Mouse (Mus musculus) neural tube, embryonic 11.5 days (tissue): ENCODE results near the gene Gm20388. TPM values are rescaled to one million over a fixed set of nuclear protein-coding genes. Genes with fewer than 3 reads are reported as not detected.

Experiments
- ATAC-seq: fragments of 200-750 bp; cut with Nextera tagmentation; 2 replicates; pipeline ENCODE4 v1.8.0; 2017; ENCODE audit warnings: moderate number of reproducible peaks, mild to moderate bottlenecking, moderate TSS enrichment, moderate library complexity; ENCODE audit not compliant: insufficient read depth, low FRiP score, low TSS enrichment
- DNase-seq: peaks from one replicate; pipeline ENCODE4 v3.0.0-alpha.2; 2015; ENCODE audit warnings: low spot score
- H3K27ac ChIP-seq: fragments of 300-500 bp; sonication (generic); 2 replicates; pipeline ENCODE4 v1.5.1; 2014; ENCODE audit warnings: low read depth, mild to moderate bottlenecking, low read length
- H3K27me3 ChIP-seq: fragments of 300-500 bp; sonication (generic); 2 replicates; pipeline ENCODE4 v1.6.1; 2014; ENCODE audit warnings: mild to moderate bottlenecking, low read length, mixed read lengths; ENCODE audit not compliant: control insufficient read depth, insufficient read depth
- H3K36me3 ChIP-seq: fragments of 300-500 bp; sonication (generic); 2 replicates; pipeline ENCODE4 v1.6.1; 2014; ENCODE audit warnings: mild to moderate bottlenecking, low read length, moderate library complexity, mixed read lengths; ENCODE audit not compliant: control insufficient read depth, insufficient read depth
- H3K4me1 ChIP-seq: fragments of 300-500 bp; sonication (generic); 2 replicates; pipeline ENCODE4 v1.6.1; 2014; ENCODE audit warnings: low read length, mixed read lengths; ENCODE audit not compliant: control insufficient read depth, insufficient read depth
- H3K4me2 ChIP-seq: fragments of 300-500 bp; sonication (generic); 2 replicates; pipeline ENCODE4 v1.6.1; 2014; ENCODE audit warnings: low read depth, mild to moderate bottlenecking, moderate library complexity
- H3K4me3 ChIP-seq: fragments of 300-500 bp; sonication (generic); 2 replicates; pipeline ENCODE4 v1.5.1; 2014; ENCODE audit warnings: low read depth, low read length
- H3K9ac ChIP-seq: fragments of 300-500 bp; sonication (generic); 2 replicates; pipeline ENCODE4 v1.6.1; 2014; ENCODE audit warnings: mild to moderate bottlenecking, low read length
- H3K9me3 ChIP-seq: fragments of 300-500 bp; sonication (generic); 2 replicates; pipeline ENCODE4 v1.6.1; 2016; ENCODE audit warnings: low read length; ENCODE audit not compliant: control insufficient read depth
- WGBS: fragments of 180-500 bp; shearing (Covaris S2); extraction: QIAGEN DNeasy Blood & Tissue Kit; methylation state at CpG from one replicate; pipeline ENCODE4 v1.1.7; 2014; 5-methylcytosine and 5-hydroxymethylcytosine counted together
- polyA plus RNA-seq: library from polyadenylated mRNA; unstranded; fragments of >200 nt; fragmentation: Nextera tagmentation; extraction: Ambion mirVana; gene quantifications from 2 replicates; pipeline ENCODE4 v1.2.1, GENCODE M21; 2014

Gm20388 gene
- polyA plus RNA-seq, 1 experiment from 2014 or later: not detected

GRCm38 (mm10) chr8:121730170-121730569 lies 1819.5 kb downstream of the Gm20388 start:
- Histone ChIP-seq H3K27me3 (peaks cover 49% of the 10 kb centered on the region), H3K4me2 (peak overlapping the region; percentile 87), H3K9ac (peak overlapping the region; percentile 58), H3K4me3 (peak overlapping the region; percentile 58), H3K36me3 (no peaks in the 10 kb centered on the region), H3K4me1 (0 out of 2 replicates have a peak, but pooled peaks cover 3% of the 10 kb centered on the region), H3K27ac (0 out of 2 replicates have a peak overlapping the region, but pooled peaks have one; percentile 53), H3K9me3 (no peaks in the 10 kb centered on the region)
- DNase-seq: peak; percentile 65
- no peak for ATAC-seq
- 0% methylated on average over 26 of the region's 60 CpGs for WGBS

GRCm38 (mm10) chr8:121730646-121731045 lies 1820.0 kb downstream of the Gm20388 start:
- 0 out of 2 replicates have a peak, but pooled peaks cover 3% of the 10 kb centered on the region for H3K4me1 ChIP-seq
- H3K4me2 ChIP-seq: peak overlapping the region; percentile 87
- peak overlapping the region; percentile 58 for H3K9ac ChIP-seq
- no peaks in the 10 kb centered on the region for H3K9me3 ChIP-seq
- no peaks in the 10 kb centered on the region for H3K36me3 ChIP-seq
- under 1% methylated on average over 37 of the region's 37 CpGs for WGBS
- DNase-seq (peak; percentile 43), ATAC-seq (no peak)
- H3K27me3 ChIP-seq: peaks cover 49% of the 10 kb centered on the region
- H3K4me3 ChIP-seq: peak overlapping the region; percentile 58
- no peak overlapping the region for H3K27ac ChIP-seq

GRCm38 (mm10) chr8:121731060-121731459 lies 1820.4 kb downstream of the Gm20388 start:
- Histone ChIP-seq H3K27ac (no peak overlapping the region), H3K36me3 (no peaks in the 10 kb centered on the region), H3K9me3 (no peaks in the 10 kb centered on the region), H3K4me2 (peak overlapping the region; percentile 87), H3K9ac (peak overlapping the region; percentile 58), H3K27me3 (peaks cover 49% of the 10 kb centered on the region), H3K4me3 (peak overlapping the region; percentile 58), H3K4me1 (0 out of 2 replicates have a peak, but pooled peaks cover 3% of the 10 kb centered on the region)
- no peak for ATAC-seq
- no peak for DNase-seq
- WGBS: 2% methylated on average over 11 of the region's 11 CpGs

- no peaks in the 10 kb centered on the region for H3K36me3 ChIP-seq
- 0 out of 2 replicates have a peak, but pooled peaks cover 3% of the 10 kb centered on the region for H3K4me1 ChIP-seq
- peaks cover 49% of the 10 kb centered on the region for H3K27me3 ChIP-seq
- ATAC-seq: no peak
- peak; percentile 43 for DNase-seq
- WGBS: 5% methylated on average over 26 of the region's 26 CpGs
- H3K27ac ChIP-seq: no peak overlapping the region
- no peaks in the 10 kb centered on the region for H3K9me3 ChIP-seq
- peak overlapping the region; percentile 87 for H3K4me2 ChIP-seq
- peak overlapping the region; percentile 58 for H3K4me3 ChIP-seq
- H3K9ac ChIP-seq: peak overlapping the region; percentile 58; the same call in 1 of the 2 replicates
Measured at GRCm38 (mm10) chr8:121731471-121732333, 1821.1 kb downstream of the Gm20388 start.

- Histone ChIP-seq H3K4me2 (peak overlapping the region; percentile 87), H3K27me3 (peaks cover 49% of the 10 kb centered on the region), H3K9me3 (no peaks in the 10 kb centered on the region), H3K4me1 (0 out of 2 replicates have a peak, but pooled peaks cover 3% of the 10 kb centered on the region), H3K9ac (no peak overlapping the region), H3K36me3 (no peaks in the 10 kb centered on the region), H3K27ac (no peak overlapping the region), H3K4me3 (peak overlapping the region; percentile 58)
- no peak for DNase-seq
- 51% methylated on average over 4 of the region's 4 CpGs for WGBS
- no peak for ATAC-seq
Measured at GRCm38 (mm10) chr8:121732334-121732665, 1821.7 kb downstream of the Gm20388 start.

- peaks cover 32% of the 10 kb centered on the region for H3K27me3 ChIP-seq
Measured at GRCm38 (mm10) chr8:121734262-121734661, 1823.6 kb downstream of the Gm20388 start.

GRCm38 (mm10) chr8:121736236-121736635 lies 1825.6 kb downstream of the Gm20388 start:
- no peak overlapping the region for H3K4me3 ChIP-seq
- DNase-seq: peak; percentile 55
- no peak overlapping the region for H3K4me2 ChIP-seq
- no peaks in the 10 kb centered on the region for H3K36me3 ChIP-seq
- H3K9ac ChIP-seq: no peak overlapping the region
- 0 out of 2 replicates have a peak, but pooled peaks cover under 1% of the 10 kb centered on the region for H3K4me1 ChIP-seq
- ATAC-seq: no peak
- peaks cover 17% of the 10 kb centered on the region for H3K27me3 ChIP-seq
- H3K27ac ChIP-seq: no peak overlapping the region
- H3K9me3 ChIP-seq: no peaks in the 10 kb centered on the region
- WGBS: 14% methylated on average over 7 of the region's 7 CpGs

More at GRCm38 (mm10) chr8:121734262-121734661, 1823.6 kb downstream of the Gm20388 start:
- no peak for DNase-seq
- no peak overlapping the region for H3K4me2 ChIP-seq
- WGBS: 89% methylated on average over 16 of the region's 16 CpGs
- no peak overlapping the region for H3K27ac ChIP-seq
- H3K9me3 ChIP-seq: no peaks in the 10 kb centered on the region
- no peak for ATAC-seq
- no peaks in the 10 kb centered on the region for H3K36me3 ChIP-seq
- 0 out of 2 replicates have a peak, but pooled peaks cover 3% of the 10 kb centered on the region for H3K4me1 ChIP-seq
- no peak overlapping the region for H3K9ac ChIP-seq
- H3K4me3 ChIP-seq: no peak overlapping the region

- Histone ChIP-seq H3K4me1 (no peaks in the 10 kb centered on the region), H3K9ac (no peak overlapping the region), H3K36me3 (no peaks in the 10 kb centered on the region), H3K27ac (no peak overlapping the region), H3K9me3 (no peaks in the 10 kb centered on the region), H3K4me2 (no peak overlapping the region), H3K27me3 (no peaks in the 10 kb centered on the region), H3K4me3 (no peak overlapping the region)
- no peak for DNase-seq
- no peak for ATAC-seq
- WGBS: 88% methylated on average over 10 of the region's 10 CpGs
Measured at GRCm38 (mm10) chr8:121740721-121741120, 1830.1 kb downstream of the Gm20388 start.
